Mouse (Mus musculus) liver, embryonic 14.5 days (tissue): ENCODE results near the gene Gm17402. TPM values are rescaled to one million over a fixed set of nuclear protein-coding genes. Genes with fewer than 3 reads are reported as not detected.

Experiments used
- ATAC-seq: fragments of 200-750 bp; cut with Nextera tagmentation; 2 replicates; pipeline ENCODE4 v1.8.0; 2017; ENCODE audit warnings: moderate number of reproducible peaks, mild to moderate bottlenecking, moderate library complexity; ENCODE audit not compliant: insufficient read depth
- DNase-seq, 3 experiments: peaks; one replicate each; pipeline ENCODE4 v3.0.0-alpha.2; 2012 to 2013; ENCODE audit warnings: low read depth in 3 of 3, low spot score in 3 of 3
- H3K27ac ChIP-seq: fragments of 300-500 bp; sonication (generic); 2 replicates; pipeline ENCODE4 v1.5.1; 2014; ENCODE audit warnings: moderate library complexity, mild to moderate bottlenecking, control low read depth, inconsistent platforms
- H3K27me3 ChIP-seq: fragments of 300-500 bp; sonication (generic); 2 replicates; pipeline ENCODE4 v1.6.1; 2014; ENCODE audit warnings: mild to moderate bottlenecking, low read length, moderate library complexity; ENCODE audit not compliant: control insufficient read depth, insufficient read depth
- H3K36me3 ChIP-seq: fragments of 300-500 bp; sonication (generic); replicated peaks from 2 replicates; pipeline ENCODE4 v1.6.1; 2014; ENCODE audit warnings: low read depth; ENCODE audit not compliant: control insufficient read depth, insufficient read depth
- H3K4me1 ChIP-seq, 2 experiments: fragments of 200-500 bp in 1 of 2; fragments of 300-500 bp in 1 of 2; sonication (generic) in 1 of 2; replicated peaks; 2 replicates each; pipeline ENCODE4 v1.6.1; 2012 to 2014; ENCODE audit warnings: antibody characterized with exemption in 1 of 2, inconsistent platforms in 1 of 2, low read length in 1 of 2; ENCODE audit not compliant: control insufficient read depth in 2 of 2, insufficient read depth in 2 of 2
- H3K4me2 ChIP-seq: fragments of 300-500 bp; sonication (generic); 2 replicates; pipeline ENCODE4 v1.6.1; 2014; ENCODE audit warnings: low read depth, mild to moderate bottlenecking, control low read depth, moderate library complexity
- H3K4me3 ChIP-seq, 2 experiments: fragments of 200-500 bp in 1 of 2; fragments of 300-500 bp in 1 of 2; sonication (generic) in 1 of 2; 2 replicates each; pipeline ENCODE4 v1.5.1; 2012 to 2014; ENCODE audit warnings: low read depth in 2 of 2, low read length in 2 of 2, mild to moderate bottlenecking in 2 of 2, control low read depth in 1 of 2, inconsistent platforms in 1 of 2, moderate library complexity in 1 of 2; ENCODE audit not compliant: insufficient read depth in 1 of 2
- H3K9ac ChIP-seq: fragments of 300-500 bp; sonication (generic); replicated peaks from 2 replicates; pipeline ENCODE4 v1.6.1; 2014; ENCODE audit warnings: mild to moderate bottlenecking, control low read depth, moderate library complexity
- H3K9me3 ChIP-seq: fragments of 300-500 bp; sonication (generic); 2 replicates; pipeline ENCODE4 v1.6.1; 2016; ENCODE audit warnings: low read length, mixed read lengths; ENCODE audit not compliant: control insufficient read depth
- CTCF ChIP-seq: IDR thresholded peaks from 2 replicates; pipeline ENCODE4 v1.5.1; 2016; ENCODE audit warnings: antibody characterized with exemption, low read depth, control low read depth
- EP300 ChIP-seq: IDR thresholded peaks from 2 replicates; pipeline ENCODE4 v1.6.1; 2016; ENCODE audit warnings: antibody characterized with exemption, low read depth
- WGBS: fragments of 180-500 bp; shearing (Covaris S2); extraction: QIAGEN DNeasy Blood & Tissue Kit; methylation state at CpG from one replicate; pipeline ENCODE4 v1.1.7; 2014; ENCODE audit not compliant: insufficient replicate concordance; 5-methylcytosine and 5-hydroxymethylcytosine counted together
- polyA plus RNA-seq, 2 experiments: library from polyadenylated mRNA; depleted of rRNA in 1 of 2; stranded (reverse) in 1 of 2; unstranded in 1 of 2; fragments of >200 nt; fragmentation: Nextera tagmentation in 1 of 2; extraction: Ambion mirVana in 1 of 2; gene quantifications; 2 replicates each; pipeline versions ENCODE4 v1.2.1 to v1.2.3; 2012 to 2014

Gm17402 gene
- polyA plus RNA-seq (2012; rRNA removed) (not detected in 2 replicates), polyA plus RNA-seq (2014; fragmentation: Nextera tagmentation; extraction: Ambion mirVana) (not detected in 2 replicates)

GRCm38 (mm10) chr3:67375063-67375462 is at the start of gene Gm17402:
TSS of gene Gm17402 (minus strand) at chr3:67375163.
- ATAC-seq (no peak), DNase-seq (no peak)
- H3K4me3 ChIP-seq, result peak within 1 kb of the TSS in 1 of 2 experiments; percentile 45; a peak in 3 of 4 replicates
- no peaks in the 10 kb centered on the region for H3K9me3 ChIP-seq
- TF ChIP-seq EP300 (no peak), CTCF (no peak)
- 47% methylated on average over 3 of the region's 3 CpGs for WGBS
- H3K4me2 ChIP-seq, result peak within 1 kb of the TSS; percentile 65
- H3K36me3 ChIP-seq, result no peaks in the 10 kb centered on the region
- no peaks in the 10 kb centered on the region for H3K27me3 ChIP-seq
- peaks cover 0 to 6% of the 10 kb centered on the region in 2 experiments; a peak in 1 of 4 replicates for H3K4me1 ChIP-seq
- H3K9ac ChIP-seq, result no peak within 1 kb of the TSS
- H3K27ac ChIP-seq, result no peak within 1 kb of the TSS

- Histone ChIP-seq H3K9ac (no peak overlapping the region), H3K27me3 (no peaks in the 10 kb centered on the region), H3K4me1 (peaks cover 0 to 6% of the 10 kb centered on the region in 2 experiments; a peak in 1 of 4 replicates), H3K9me3 (no peaks in the 10 kb centered on the region), H3K4me3 (no peak overlapping the region), H3K4me2 (no peak overlapping the region), H3K36me3 (no peaks in the 10 kb centered on the region), H3K27ac (no peak overlapping the region)
- DNase-seq, result no peak
- TF ChIP-seq EP300 (no peak), CTCF (no peak)
- no peak for ATAC-seq
Measured at GRCm38 (mm10) chr3:67378215-67378614, 3.3 kb upstream of the Gm17402 start.

GRCm38 (mm10) chr3:67374360-67374778 is 594 bp downstream of the Gm17402 start:
- peaks cover 0 to 6% of the 10 kb centered on the region in 2 experiments; a peak in 1 of 4 replicates for H3K4me1 ChIP-seq
- no peak overlapping the region for H3K27ac ChIP-seq
- ATAC-seq (no peak), DNase-seq (no peak)
- TF ChIP-seq EP300 (no peak), CTCF (no peak)
- H3K4me2 ChIP-seq, result peak overlapping the region; percentile 65
- WGBS, result 31% methylated on average over 7 of the region's 7 CpGs
- no peak overlapping the region for H3K9ac ChIP-seq
- peak overlapping the region in 1 of 2 experiments; percentile 45; a peak in 2 of 4 replicates for H3K4me3 ChIP-seq
- no peaks in the 10 kb centered on the region for H3K9me3 ChIP-seq
- no peaks in the 10 kb centered on the region for H3K27me3 ChIP-seq
- H3K36me3 ChIP-seq, result no peaks in the 10 kb centered on the region

GRCm38 (mm10) chr3:67373872-67374271 is 1.1 kb downstream of the Gm17402 start, which contains the start of gene Mlf1:
TSS of gene Mlf1 (plus strand) at chr3:67374097.
- ATAC-seq (peak; percentile 91), DNase-seq (peak; percentile 66 to 74 (median 71))
- Histone ChIP-seq H3K4me3 (peak within 1 kb of the TSS in 1 of 2 experiments; percentile 45; a peak in 3 of 4 replicates), H3K27ac (no peak within 1 kb of the TSS), H3K9me3 (no peaks in the 10 kb centered on the region), H3K27me3 (no peaks in the 10 kb centered on the region), H3K4me2 (peak within 1 kb of the TSS; percentile 65), H3K9ac (no peak within 1 kb of the TSS), H3K4me1 (peaks cover 0 to 6% of the 10 kb centered on the region in 2 experiments; a peak in 1 of 4 replicates), H3K36me3 (no peaks in the 10 kb centered on the region)
- TF ChIP-seq CTCF (no peak), EP300 (no peak)
- under 1% methylated on average over 35 of the region's 35 CpGs for WGBS

- ATAC-seq (no peak), DNase-seq (no peak)
- WGBS, result 40% methylated on average over 5 of the region's 5 CpGs
- no peak for TF ChIP-seq CTCF
- no peak for TF ChIP-seq EP300
- no peak overlapping the region for H3K27ac ChIP-seq
- no peak overlapping the region for H3K4me3 ChIP-seq
- no peaks in the 10 kb centered on the region for H3K9me3 ChIP-seq
- H3K4me2 ChIP-seq, result no peak overlapping the region
- peaks cover 0 to 6% of the 10 kb centered on the region in 2 experiments; a peak in 1 of 4 replicates for H3K4me1 ChIP-seq
- H3K9ac ChIP-seq, result no peak overlapping the region
- H3K36me3 ChIP-seq, result no peaks in the 10 kb centered on the region
- no peaks in the 10 kb centered on the region for H3K27me3 ChIP-seq
Measured at GRCm38 (mm10) chr3:67372781-67373180, 2.2 kb downstream of the Gm17402 start.
